Comparison of ENCODE assay signal across 17 mouse cellular contexts in genomic region chr2:100426661-100427060, GRCm38 (mm10).
"Had no signal": no experiment of that assay in that cellular context is flagged by ENCODE, and none has a peak within 500 bp of the region (broad histone marks: within the 10 kb centered on the region; RNA-seq: fewer than 3 reads in every experiment).

No protein-coding gene starts in this region.

- DNase-seq: kidney, adult 18-20 months; kidney, adult 9 months; kidney, postnatal 14 days; kidney, postnatal 4 days; layer of hippocampus, postnatal 36 days; liver; lung, adult 18-20 months; lung, postnatal 10 days; lung, postnatal 36 days; retina, postnatal 1 day; spleen, adult 18-20 months; thymus, adult 18-20 months; thymus, postnatal 36 days had no signal

- ATAC-seq: intestine, embryonic 16.5 days; liver, embryonic 12.5 days; midbrain, embryonic 13.5 days; midbrain, embryonic 16.5 days had no signal
